Mouse (Mus musculus) liver, embryonic 12.5 days (tissue): ENCODE measurements around the gene Auts2. TPM values are rescaled to one million over a fixed set of nuclear protein-coding genes. Genes with fewer than 3 reads are reported as not detected.

Source experiments
- ATAC-seq: fragments of 200-750 bp; cut with Nextera tagmentation; 2 replicates; pipeline ENCODE4 v1.8.0; 2017; ENCODE audit warnings: moderate number of reproducible peaks, mild to moderate bottlenecking, moderate library complexity
- H3K27ac ChIP-seq: fragments of 300-500 bp; sonication (generic); 2 replicates; pipeline ENCODE4 v1.5.1; 2016; ENCODE audit warnings: mild to moderate bottlenecking
- H3K27me3 ChIP-seq: fragments of 300-500 bp; sonication (generic); replicated peaks from 2 replicates; pipeline ENCODE4 v1.6.1; 2016; ENCODE audit warnings: mild to moderate bottlenecking, moderate library complexity
- H3K36me3 ChIP-seq: fragments of 300-500 bp; sonication (generic); 2 replicates; pipeline ENCODE4 v1.6.1; 2016; ENCODE audit warnings: mild to moderate bottlenecking, moderate library complexity
- H3K4me1 ChIP-seq: fragments of 300-500 bp; sonication (generic); 2 replicates; pipeline ENCODE4 v1.6.1; 2016
- H3K4me2 ChIP-seq: fragments of 300-500 bp; sonication (generic); 2 replicates; pipeline ENCODE4 v1.6.1; 2016; ENCODE audit warnings: mild to moderate bottlenecking, moderate library complexity
- H3K4me3 ChIP-seq: fragments of 300-500 bp; sonication (generic); 2 replicates; pipeline ENCODE4 v1.5.1; 2016; ENCODE audit warnings: mild to moderate bottlenecking, moderate library complexity
- H3K9ac ChIP-seq: fragments of 300-500 bp; sonication (generic); 2 replicates; pipeline ENCODE4 v1.6.1; 2016; ENCODE audit warnings: mild to moderate bottlenecking, moderate library complexity
- H3K9me3 ChIP-seq: fragments of 300-500 bp; sonication (generic); replicated peaks from 2 replicates; pipeline ENCODE4 v1.6.1; 2016; ENCODE audit warnings: mild to moderate bottlenecking, moderate library complexity
- WGBS: fragments of 180-500 bp; shearing (Covaris S2); methylation state at CpG from one replicate; pipeline ENCODE4 v1.1.7; 2016; ENCODE audit not compliant: insufficient replicate concordance; 5-methylcytosine and 5-hydroxymethylcytosine counted together
- polyA plus RNA-seq: library from polyadenylated mRNA; unstranded; fragments of >200 nt; fragmentation: Nextera tagmentation; extraction: Ambion mirVana; gene quantifications from 2 replicates; pipeline ENCODE4 v1.2.1, GENCODE M21; 2016

Auts2 gene
- polyA plus RNA-seq, 1 experiment from 2014 or later, result 4.4 TPM

GRCm38 (mm10) chr5:131717359-131717965 lies 825.7 kb downstream of the Auts2 start:
- no peak overlapping the region for H3K27ac ChIP-seq
- 78% methylated on average over 19 of the region's 19 CpGs for WGBS
- H3K9ac ChIP-seq, result no peak overlapping the region
- ATAC-seq, result no peak
- no peaks in the 10 kb centered on the region for H3K4me1 ChIP-seq
- H3K36me3 ChIP-seq, result no peaks in the 10 kb centered on the region
- no peak overlapping the region for H3K4me2 ChIP-seq
- H3K9me3 ChIP-seq, result no peaks in the 10 kb centered on the region
- no peaks in the 10 kb centered on the region for H3K27me3 ChIP-seq
- H3K4me3 ChIP-seq, result no peak overlapping the region

- H3K4me2 ChIP-seq, result no peak overlapping the region
- no peaks in the 10 kb centered on the region for H3K4me1 ChIP-seq
- H3K9ac ChIP-seq, result no peak overlapping the region
- H3K36me3 ChIP-seq, result no peaks in the 10 kb centered on the region
- H3K27me3 ChIP-seq, result no peaks in the 10 kb centered on the region
- H3K4me3 ChIP-seq, result no peak overlapping the region
- H3K27ac ChIP-seq, result no peak overlapping the region
- WGBS, result 15% methylated on average over 5 of the region's 5 CpGs
- H3K9me3 ChIP-seq, result no peaks in the 10 kb centered on the region
- no peak for ATAC-seq
Measured at GRCm38 (mm10) chr5:131714979-131715378, 828.2 kb downstream of the Auts2 start.

GRCm38 (mm10) chr5:131712441-131712840 lies 830.7 kb downstream of the Auts2 start:
- H3K9ac ChIP-seq, result no peak overlapping the region
- H3K27me3 ChIP-seq, result no peaks in the 10 kb centered on the region
- 53% methylated on average over 2 of the region's 2 CpGs for WGBS
- no peaks in the 10 kb centered on the region for H3K4me1 ChIP-seq
- no peak for ATAC-seq
- H3K9me3 ChIP-seq, result no peaks in the 10 kb centered on the region
- H3K4me2 ChIP-seq, result no peak overlapping the region
- H3K4me3 ChIP-seq, result no peak overlapping the region
- H3K27ac ChIP-seq, result no peak overlapping the region
- H3K36me3 ChIP-seq, result no peaks in the 10 kb centered on the region

GRCm38 (mm10) chr5:131711474-131712129 lies 831.5 kb downstream of the Auts2 start:
- H3K4me3 ChIP-seq, result no peak overlapping the region
- H3K4me2 ChIP-seq, result no peak overlapping the region
- H3K27ac ChIP-seq, result no peak overlapping the region
- ATAC-seq, result no peak
- no peaks in the 10 kb centered on the region for H3K27me3 ChIP-seq
- H3K9me3 ChIP-seq, result no peaks in the 10 kb centered on the region
- no peaks in the 10 kb centered on the region for H3K36me3 ChIP-seq
- WGBS, result 58% methylated on average over 5 of the region's 5 CpGs
- no peak overlapping the region for H3K9ac ChIP-seq
- H3K4me1 ChIP-seq, result no peaks in the 10 kb centered on the region

- Histone ChIP-seq H3K4me2 (no peak overlapping the region), H3K4me1 (no peaks in the 10 kb centered on the region), H3K27me3 (no peaks in the 10 kb centered on the region), H3K27ac (no peak overlapping the region), H3K9me3 (no peaks in the 10 kb centered on the region), H3K4me3 (no peak overlapping the region), H3K9ac (no peak overlapping the region), H3K36me3 (no peaks in the 10 kb centered on the region)
- WGBS, result 65% methylated on average over 8 of the region's 8 CpGs
- ATAC-seq, result no peak
Measured at GRCm38 (mm10) chr5:131710735-131711473, 832.2 kb downstream of the Auts2 start.

GRCm38 (mm10) chr5:131707471-131707870 lies 835.7 kb downstream of the Auts2 start:
- Histone ChIP-seq H3K27me3 (no peaks in the 10 kb centered on the region), H3K4me1 (no peaks in the 10 kb centered on the region), H3K9ac (no peak overlapping the region), H3K36me3 (no peaks in the 10 kb centered on the region), H3K27ac (no peak overlapping the region), H3K4me2 (no peak overlapping the region), H3K9me3 (no peaks in the 10 kb centered on the region), H3K4me3 (no peak overlapping the region)
- no peak for ATAC-seq
- WGBS, result 80% methylated on average over 7 of the region's 7 CpGs

GRCm38 (mm10) chr5:131703729-131704128 lies 839.4 kb downstream of the Auts2 start:
- no peaks in the 10 kb centered on the region for H3K4me1 ChIP-seq
- 62% methylated on average over 6 of the region's 6 CpGs for WGBS
- H3K27me3 ChIP-seq, result no peaks in the 10 kb centered on the region
- no peaks in the 10 kb centered on the region for H3K36me3 ChIP-seq
- no peak overlapping the region for H3K9ac ChIP-seq
- no peak overlapping the region for H3K27ac ChIP-seq
- no peak overlapping the region for H3K4me2 ChIP-seq
- ATAC-seq, result no peak
- H3K4me3 ChIP-seq, result no peak overlapping the region
- H3K9me3 ChIP-seq, result no peaks in the 10 kb centered on the region

GRCm38 (mm10) chr5:131702840-131703392 lies 840.2 kb downstream of the Auts2 start:
- no peaks in the 10 kb centered on the region for H3K9me3 ChIP-seq
- H3K27me3 ChIP-seq, result no peaks in the 10 kb centered on the region
- 70% methylated on average over 6 of the region's 6 CpGs for WGBS
- H3K4me3 ChIP-seq, result no peak overlapping the region
- H3K4me2 ChIP-seq, result no peak overlapping the region
- no peaks in the 10 kb centered on the region for H3K36me3 ChIP-seq
- no peak overlapping the region for H3K27ac ChIP-seq
- H3K4me1 ChIP-seq, result no peaks in the 10 kb centered on the region
- no peak overlapping the region for H3K9ac ChIP-seq
- ATAC-seq, result no peak

GRCm38 (mm10) chr5:131698900-131699299 lies 844.2 kb downstream of the Auts2 start:
- H3K4me3 ChIP-seq, result no peak overlapping the region
- no peaks in the 10 kb centered on the region for H3K4me1 ChIP-seq
- 87% methylated on average over 7 of the region's 7 CpGs for WGBS
- H3K9ac ChIP-seq, result no peak overlapping the region
- H3K4me2 ChIP-seq, result no peak overlapping the region
- no peaks in the 10 kb centered on the region for H3K36me3 ChIP-seq
- H3K9me3 ChIP-seq, result no peaks in the 10 kb centered on the region
- H3K27me3 ChIP-seq, result no peaks in the 10 kb centered on the region
- ATAC-seq, result no peak
- no peak overlapping the region for H3K27ac ChIP-seq

- Histone ChIP-seq H3K4me1 (no peaks in the 10 kb centered on the region), H3K9me3 (no peaks in the 10 kb centered on the region), H3K9ac (no peak overlapping the region), H3K27me3 (no peaks in the 10 kb centered on the region), H3K4me2 (no peak overlapping the region), H3K27ac (no peak overlapping the region), H3K4me3 (no peak overlapping the region), H3K36me3 (no peaks in the 10 kb centered on the region)
- ATAC-seq, result no peak
- WGBS, result 64% methylated on average over 1 of the region's 1 CpGs
Measured at GRCm38 (mm10) chr5:131690781-131691180, 852.4 kb downstream of the Auts2 start.

- Histone ChIP-seq H3K9me3 (no peaks in the 10 kb centered on the region), H3K9ac (no peak overlapping the region), H3K4me2 (no peak overlapping the region), H3K4me3 (no peak overlapping the region), H3K36me3 (no peaks in the 10 kb centered on the region), H3K27me3 (no peaks in the 10 kb centered on the region), H3K4me1 (no peaks in the 10 kb centered on the region), H3K27ac (no peak overlapping the region)
- 63% methylated on average over 8 of the region's 8 CpGs for WGBS
- no peak for ATAC-seq
Measured at GRCm38 (mm10) chr5:131686956-131687618, 856.1 kb downstream of the Auts2 start.
